In genomic region chr14:79304873-79305464, GRCm38 (mm10) we compare ENCODE assay signal across 33 mouse cellular contexts. TPM values are rescaled to one million over a fixed set of nuclear protein-coding genes. Genes with fewer than 3 reads are reported as not detected.
"Had no signal": no experiment of that assay in that cellular context is flagged by ENCODE, and none has a peak within 500 bp of the region (broad histone marks: within the 10 kb centered on the region; RNA-seq: fewer than 3 reads in every experiment).

No protein-coding gene starts in this region.

- ATAC-seq: midbrain, embryonic 13.5 days; midbrain, embryonic 16.5 days had no signal

- DNase-seq: kidney, adult 9 months; kidney, postnatal 14 days; layer of hippocampus, adult 9-11 months; layer of hippocampus, postnatal 36 days; left cerebral cortex, postnatal 4 days; lung, embryonic 14.5 days; lung, postnatal 10 days; lung, postnatal 36 days; retina, postnatal 1 day; right cerebral cortex, postnatal 25 days; thymus, adult 18-20 months; thymus, postnatal 36 days had no signal

- H3K4me3 ChIP-seq: layer of hippocampus, adult 2 months; limb, embryonic 12.5 days; limb, embryonic 15.5 days; liver, embryonic 15.5 days; megakaryocyte, embryonic 14.5 days; midbrain, embryonic 10.5 days; midbrain, embryonic 13.5 days; myocyte; neural tube, embryonic 13.5 days had no signal

- H3K9me3 ChIP-seq: limb, embryonic 12.5 days; limb, embryonic 15.5 days; liver, embryonic 15.5 days; midbrain, embryonic 10.5 days; midbrain, embryonic 13.5 days; neural tube, embryonic 13.5 days had no signal

- H3K4me2 ChIP-seq: limb, embryonic 12.5 days; limb, embryonic 15.5 days; liver, embryonic 11.5 days; liver, embryonic 15.5 days; lung, embryonic 14.5 days; midbrain, embryonic 13.5 days; neural tube, embryonic 13.5 days had no signal

- H3K27me3 ChIP-seq: liver, embryonic 15.5 days had no signal

- H3K27ac ChIP-seq: layer of hippocampus, adult 2 months; limb, embryonic 12.5 days; limb, embryonic 15.5 days; midbrain, embryonic 10.5 days; midbrain, embryonic 13.5 days; neural tube, embryonic 13.5 days had no signal

- H3K36me3 ChIP-seq: limb, embryonic 12.5 days; limb, embryonic 15.5 days; midbrain, embryonic 10.5 days; midbrain, embryonic 13.5 days; neural tube, embryonic 13.5 days had no signal

- H3K9ac ChIP-seq: limb, embryonic 12.5 days; limb, embryonic 15.5 days; liver, embryonic 15.5 days; lung, embryonic 14.5 days; midbrain, embryonic 13.5 days; neural tube, embryonic 13.5 days had no signal

RNA-seq across cellular contexts. Expression of gene Zfp957, which starts 57.8 kb away (rescaled TPM):
- total RNA-seq: layer of hippocampus, adult 2 months; layer of hippocampus, postnatal 36 days; left cerebral cortex, adult 8-10 months; left cerebral cortex, postnatal 14 days; left cerebral cortex, postnatal 4 days; monocyte, adult 5-6 weeks; neutrophil, adult 5-6 weeks had no signal
- polyA plus RNA-seq: kidney, embryonic 16.5 days; large intestine, adult 2 months; limb, embryonic 12.5 days; limb, embryonic 15.5 days; liver, embryonic 11.5 days; liver, embryonic 15.5 days; lung, embryonic 14.5 days; midbrain, embryonic 10.5 days; midbrain, embryonic 13.5 days; midbrain, embryonic 16.5 days; myocyte; neural tube, embryonic 13.5 days; small intestine, adult 2 months; spleen, adult 2 months; stomach, embryonic 16.5 days; urinary bladder, adult 2 months had no signal
